Mouse (Mus musculus): Measurements from ENCODE around the gene Zp2.

DNA sequence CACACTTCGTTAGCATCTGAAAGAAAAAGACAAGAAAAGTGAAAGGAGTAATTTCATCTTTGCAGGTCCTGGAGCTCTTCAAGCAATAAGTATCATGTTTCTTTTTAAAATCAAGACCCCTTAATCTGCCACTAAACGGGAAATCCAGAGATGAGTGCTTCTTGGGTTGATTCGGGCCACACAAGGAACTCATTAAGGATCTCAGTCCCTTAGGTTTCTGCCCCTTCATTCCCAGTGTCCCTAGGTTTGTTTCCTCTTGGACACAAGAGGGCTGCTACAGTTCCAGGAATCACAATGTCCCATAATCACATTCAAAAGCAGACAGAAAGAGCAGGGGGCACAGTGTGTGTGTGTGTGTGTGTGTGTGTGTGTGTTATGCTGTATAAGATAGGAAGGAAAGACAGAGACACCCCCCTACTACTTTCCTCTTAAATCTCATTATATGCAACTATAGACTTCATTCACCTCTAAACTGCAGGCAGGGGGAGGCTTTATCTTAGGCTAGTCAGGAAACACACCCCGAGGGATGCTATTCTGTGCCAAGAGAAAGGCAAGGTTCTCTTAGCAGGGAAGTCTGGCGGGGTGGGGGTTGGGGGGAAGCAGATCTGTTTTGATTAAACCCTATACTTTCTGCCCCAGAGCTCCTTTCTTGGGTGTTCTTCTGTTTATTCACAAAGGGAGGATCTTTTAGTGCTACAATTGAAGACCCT is 18.0 kb downstream of the Zp2 start:
- no peak for TF ChIP-seq POLR2A (IDR thresholded peaks at IDR 0.05; ENCODE audit: control insufficient read depth, low read depth, low read length)
- no peak for TF ChIP-seq CTCF (IDR thresholded peaks at IDR 0.05; ENCODE audit: control insufficient read depth, insufficient read depth, insufficient replicate concordance, low read depth, low read length)

Data from testis, adult 2 months (tissue).